Mouse (Mus musculus) lung, adult 2 months (tissue): ENCODE measurements around the gene Olfr191. TPM values are rescaled to one million over a fixed set of nuclear protein-coding genes. Genes with fewer than 3 reads are reported as not detected.

Experiments
- DNase-seq: peaks from one replicate; pipeline ENCODE4 v3.0.0; 2022
- H3K4me1 ChIP-seq: fragments of 200-500 bp; 2 replicates; pipeline ENCODE4 v1.6.1; 2011; ENCODE audit warnings: low read length; ENCODE audit not compliant: control insufficient read depth, insufficient read depth
- H3K4me3 ChIP-seq: fragments of 200-500 bp; replicated peaks from 2 replicates; pipeline ENCODE3; 2011; ENCODE audit warnings: low read depth, mild to moderate bottlenecking, control low read depth, low read length; ENCODE audit errors: extremely low read depth
- CTCF ChIP-seq: fragments of 200-500 bp; IDR thresholded peaks from 2 replicates; pipeline ENCODE4 v1.5.1; 2011; ENCODE audit warnings: mild to moderate bottlenecking, low read length, control low read depth; ENCODE audit not compliant: insufficient read depth
- POLR2A ChIP-seq: fragments of 200-500 bp; IDR thresholded peaks from 2 replicates; pipeline ENCODE4 v1.6.1; 2011; ENCODE audit warnings: low read depth, mild to moderate bottlenecking, control low read depth, low read length, borderline replicate concordance; ENCODE audit errors: extremely low read depth
- WGBS: fragments of 180-500 bp; shearing (Covaris S2); methylation state at CpG from one replicate; pipeline ENCODE4 v1.1.7; 2018; 5-methylcytosine and 5-hydroxymethylcytosine counted together
- polyA plus RNA-seq: library from polyadenylated mRNA; depleted of rRNA; stranded (reverse); fragments of >200 nt; gene quantifications from 2 replicates; pipeline ENCODE4 v1.2.3, GENCODE M21; 2012; rRNA removed

Olfr191 gene
- polyA plus RNA-seq, 1 experiment: not detected

GRCm38 (mm10) chr16:59048860-59049259 is 40.8 kb downstream of the Olfr191 start:
- 69% methylated on average over 1 of the region's 1 CpGs for WGBS

GRCm38 (mm10) chr16:59047579-59047978 is 42.0 kb downstream of the Olfr191 start:
- 52% methylated on average over 4 of the region's 4 CpGs for whole genome bisulfite sequencing
- no peak overlapping the region for H3K4me3 ChIP-seq
- TF ChIP-seq CTCF: no peak
- no peak for TF ChIP-seq POLR2A
- DNase-seq: no peak
- no peaks in the 10 kb centered on the region for H3K4me1 ChIP-seq

More at GRCm38 (mm10) chr16:59048860-59049259, 40.8 kb downstream of the Olfr191 start:
- no peak for DNase-seq
- no peak overlapping the region for H3K4me3 ChIP-seq
- no peaks in the 10 kb centered on the region for H3K4me1 ChIP-seq
- TF ChIP-seq POLR2A: no peak
- no peak for TF ChIP-seq CTCF

- WGBS: 77% methylated on average over 3 of the region's 3 CpGs
- DNase-seq: no peak
- H3K4me1 ChIP-seq: no peaks in the 10 kb centered on the region
- H3K4me3 ChIP-seq: no peak overlapping the region
- TF ChIP-seq CTCF (no peak), POLR2A (no peak)
These were observed 43.8 kb downstream of the Olfr191 start for GRCm38 (mm10) chr16:59045835-59046234.

GRCm38 (mm10) chr16:59039710-59040109 is 49.9 kb downstream of the Olfr191 start, which contains the start of gene Olfr187:
Olfr187 (minus strand) TSS chr16:59039767.
- no peak for TF ChIP-seq CTCF
- no peak for TF ChIP-seq POLR2A
- H3K4me3 ChIP-seq: no peak within 1 kb of the TSS
- no peaks in the 10 kb centered on the region for H3K4me1 ChIP-seq
- no peak for DNase-seq
- WGBS: 68% methylated on average over 7 of the region's 7 CpGs

Other genes starting within 250 kb of the Olfr191 start
- not detected in 2 replicates for gene Olfr177, start 215.1 kb downstream of the Olfr191 start, polyA plus RNA-seq
- gene Olfr178, start 197.8 kb downstream of the Olfr191 start, polyA plus RNA-seq: not detected in 2 replicates
- not detected in 2 replicates for gene Olfr181, start 161.1 kb downstream of the Olfr191 start, polyA plus RNA-seq
- not detected in 2 replicates for gene Olfr180, start 160.4 kb downstream of the Olfr191 start, polyA plus RNA-seq
- gene Olfr183, start 94.5 kb downstream of the Olfr191 start, polyA plus RNA-seq: not detected in 2 replicates
- not detected in 2 replicates for gene Olfr186, start 59.5 kb downstream of the Olfr191 start, polyA plus RNA-seq
- not detected in 2 replicates for gene Olfr187, start 50.1 kb downstream of the Olfr191 start, polyA plus RNA-seq
- gene Olfr190, start 11.8 kb downstream of the Olfr191 start, polyA plus RNA-seq: not detected in 2 replicates
- gene Olfr193, start 22.1 kb upstream of the Olfr191 start, polyA plus RNA-seq: not detected in 2 replicates
- gene Olfr194, start 31.2 kb upstream of the Olfr191 start, polyA plus RNA-seq: not detected in 2 replicates
- not detected in 2 replicates for gene Olfr195, start 57.2 kb upstream of the Olfr191 start, polyA plus RNA-seq
- not detected in 2 replicates for gene Olfr196, start 80.6 kb upstream of the Olfr191 start, polyA plus RNA-seq
- not detected in 2 replicates for gene Olfr198, start 113.7 kb upstream of the Olfr191 start, polyA plus RNA-seq
- not detected in 2 replicates for gene Olfr199, start 129.9 kb upstream of the Olfr191 start, polyA plus RNA-seq
- gene Olfr201, start 182.8 kb upstream of the Olfr191 start, polyA plus RNA-seq: not detected in 2 replicates
- not detected in 2 replicates for gene Olfr202, start 197.0 kb upstream of the Olfr191 start, polyA plus RNA-seq
- gene Olfr203, start 209.1 kb upstream of the Olfr191 start, polyA plus RNA-seq: not detected in 2 replicates
- gene Olfr204, start 228.4 kb upstream of the Olfr191 start, polyA plus RNA-seq: not detected in 2 replicates
- gene Olfr205, start 241.3 kb upstream of the Olfr191 start, polyA plus RNA-seq: not detected in 2 replicates